Mouse (Mus musculus) midbrain, embryonic 11.5 days (tissue): Measurements from ENCODE around the gene Zfyve28. TPM values are rescaled to one million over a fixed set of nuclear protein-coding genes. Genes with fewer than 3 reads are reported as not detected.

Source experiments
- ATAC-seq: fragments of 200-750 bp; cut with Nextera tagmentation; 2 replicates; pipeline ENCODE4 v1.8.0; 2017; ENCODE audit warnings: moderate TSS enrichment, moderate library complexity; ENCODE audit not compliant: low FRiP score
- DNase-seq: peaks from one replicate; pipeline ENCODE4 v3.0.0; 2015; ENCODE audit warnings: low spot score; ENCODE audit errors: missing footprints
- H3K27ac ChIP-seq: fragments of 300-500 bp; sonication (generic); 2 replicates; pipeline ENCODE4 v1.5.1; 2014; ENCODE audit warnings: low read depth, low read length
- H3K27me3 ChIP-seq: fragments of 300-500 bp; sonication (generic); 2 replicates; pipeline ENCODE4 v1.6.1; 2014; ENCODE audit warnings: mild to moderate bottlenecking, low read length, moderate library complexity, mixed read lengths; ENCODE audit not compliant: control insufficient read depth, insufficient read depth
- H3K36me3 ChIP-seq: fragments of 300-500 bp; sonication (generic); 2 replicates; pipeline ENCODE4 v1.6.1; 2014; ENCODE audit warnings: mild to moderate bottlenecking, low read length, moderate library complexity, mixed read lengths; ENCODE audit not compliant: control insufficient read depth, insufficient read depth
- H3K4me1 ChIP-seq: fragments of 300-500 bp; sonication (generic); 2 replicates; pipeline ENCODE4 v1.6.1; 2014; ENCODE audit warnings: low read length; ENCODE audit not compliant: control insufficient read depth, insufficient read depth
- H3K4me2 ChIP-seq: fragments of 300-500 bp; sonication (generic); 2 replicates; pipeline ENCODE4 v1.6.1; 2014; ENCODE audit warnings: mild to moderate bottlenecking, moderate library complexity
- H3K4me3 ChIP-seq: fragments of 300-500 bp; sonication (generic); 2 replicates; pipeline ENCODE4 v1.5.1; 2014; ENCODE audit warnings: low read depth, low read length
- H3K9ac ChIP-seq: fragments of 300-500 bp; sonication (generic); 2 replicates; pipeline ENCODE4 v1.6.1; 2014; ENCODE audit warnings: low read length
- H3K9me3 ChIP-seq: fragments of 300-500 bp; sonication (generic); 2 replicates; pipeline ENCODE4 v1.6.1; 2016; ENCODE audit warnings: low read length; ENCODE audit not compliant: control insufficient read depth
- WGBS: fragments of 180-500 bp; shearing (Covaris S2); extraction: QIAGEN DNeasy Blood & Tissue Kit; methylation state at CpG from one replicate; pipeline ENCODE4 v1.1.7; 2014; 5-methylcytosine and 5-hydroxymethylcytosine counted together
- polyA plus RNA-seq: library from polyadenylated mRNA; unstranded; fragments of >200 nt; fragmentation: Nextera tagmentation; extraction: Ambion mirVana; gene quantifications from 2 replicates; pipeline ENCODE4 v1.2.1, GENCODE M21; 2014

Zfyve28 gene
- polyA plus RNA-seq, 1 experiment from 2014 or later = 1.0 TPM

DNA sequence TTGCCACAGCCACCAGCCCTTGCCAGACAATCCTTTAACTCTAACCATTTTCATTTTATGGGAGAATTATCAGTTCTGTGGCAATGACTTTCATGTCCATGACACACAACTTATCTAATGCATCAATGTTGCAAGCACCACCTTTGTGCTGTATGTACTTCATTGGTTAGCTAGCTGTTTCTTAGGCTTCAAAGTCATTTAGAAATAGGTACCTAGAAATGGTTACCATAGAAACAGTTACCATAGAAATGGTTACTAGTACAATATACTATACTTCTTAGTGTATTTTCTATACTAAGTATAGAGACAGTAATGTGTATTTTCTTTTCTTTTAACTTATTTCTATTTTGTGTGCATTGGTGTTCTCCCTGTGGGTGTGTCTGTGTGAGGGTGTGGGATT, 37.0 kb upstream of the Zfyve28 start:
- H3K36me3 ChIP-seq = no peaks in the 10 kb centered on the region
- H3K27ac ChIP-seq = no peak overlapping the region
- ATAC-seq (no peak), DNase-seq (no peak)
- peaks cover 7% of the 10 kb centered on the region for H3K4me1 ChIP-seq
- no peak overlapping the region for H3K9ac ChIP-seq
- no peak overlapping the region for H3K4me3 ChIP-seq
- no peak overlapping the region for H3K4me2 ChIP-seq
- no peaks in the 10 kb centered on the region for H3K27me3 ChIP-seq
- no peaks in the 10 kb centered on the region for H3K9me3 ChIP-seq

DNA sequence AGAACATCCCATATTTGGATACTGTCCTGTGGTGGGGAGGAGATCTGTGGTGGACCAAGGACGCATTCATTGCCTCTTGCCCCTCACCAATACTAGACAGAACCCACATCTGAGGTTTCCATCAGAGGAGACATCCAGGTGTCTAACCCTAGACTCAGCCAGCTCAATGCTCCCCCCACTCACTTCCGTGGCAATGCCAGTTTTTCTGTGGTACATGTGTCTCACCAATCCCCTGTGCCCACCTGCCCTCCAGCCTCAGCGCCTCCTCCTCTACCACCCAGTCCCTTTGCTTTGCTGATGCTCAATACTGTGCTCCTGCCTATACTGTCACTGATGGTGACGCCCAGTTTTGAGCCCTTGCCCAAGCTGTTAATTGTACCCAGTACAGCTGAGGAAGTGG, 33.0 kb upstream of the Zfyve28 start:
- no peak overlapping the region for H3K9ac ChIP-seq
- 91% methylated on average over 4 of the region's 4 CpGs for WGBS
- peaks cover 1% of the 10 kb centered on the region; the same call in 1 of the 2 replicates for H3K4me1 ChIP-seq
- no peaks in the 10 kb centered on the region for H3K36me3 ChIP-seq
- DNase-seq (no peak), ATAC-seq (no peak)
- no peak overlapping the region for H3K27ac ChIP-seq
- H3K4me3 ChIP-seq = no peak overlapping the region
- H3K27me3 ChIP-seq = no peaks in the 10 kb centered on the region
- no peaks in the 10 kb centered on the region for H3K9me3 ChIP-seq
- H3K4me2 ChIP-seq = no peak overlapping the region

DNA sequence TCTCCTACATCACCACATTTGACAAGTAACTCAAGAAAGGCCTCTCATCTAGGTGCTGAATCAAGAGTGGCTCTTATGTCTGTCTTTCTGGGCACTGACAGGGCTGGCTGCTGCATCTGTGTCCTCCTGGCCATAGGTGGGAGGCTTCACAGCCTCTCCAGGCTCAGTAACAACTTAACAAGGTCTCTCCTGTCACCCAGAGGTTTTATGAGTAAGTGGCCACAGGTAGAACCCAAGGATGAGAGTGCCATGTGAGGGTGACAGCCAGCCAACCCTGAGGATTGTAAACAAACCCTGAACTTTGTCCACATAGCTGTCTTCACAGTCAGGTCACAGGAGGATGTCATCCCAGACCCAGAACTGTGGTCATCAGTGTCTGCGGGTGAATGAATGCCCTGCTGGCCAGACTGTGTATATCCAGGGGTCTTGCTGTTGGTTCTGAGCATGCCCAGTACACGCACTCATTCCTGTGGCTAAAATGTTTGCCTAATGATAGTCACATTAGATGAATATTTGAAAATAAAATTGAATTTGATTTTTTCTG, 31.3 kb upstream of the Zfyve28 start:
- ATAC-seq (no peak), DNase-seq (no peak)
- Histone ChIP-seq H3K9ac (no peak overlapping the region), H3K27me3 (no peaks in the 10 kb centered on the region), H3K36me3 (no peaks in the 10 kb centered on the region), H3K4me2 (no peak overlapping the region), H3K9me3 (no peaks in the 10 kb centered on the region), H3K4me3 (no peak overlapping the region), H3K4me1 (no peaks in the 10 kb centered on the region), H3K27ac (no peak overlapping the region)
- 73% methylated on average over 2 of the region's 2 CpGs for WGBS

DNA sequence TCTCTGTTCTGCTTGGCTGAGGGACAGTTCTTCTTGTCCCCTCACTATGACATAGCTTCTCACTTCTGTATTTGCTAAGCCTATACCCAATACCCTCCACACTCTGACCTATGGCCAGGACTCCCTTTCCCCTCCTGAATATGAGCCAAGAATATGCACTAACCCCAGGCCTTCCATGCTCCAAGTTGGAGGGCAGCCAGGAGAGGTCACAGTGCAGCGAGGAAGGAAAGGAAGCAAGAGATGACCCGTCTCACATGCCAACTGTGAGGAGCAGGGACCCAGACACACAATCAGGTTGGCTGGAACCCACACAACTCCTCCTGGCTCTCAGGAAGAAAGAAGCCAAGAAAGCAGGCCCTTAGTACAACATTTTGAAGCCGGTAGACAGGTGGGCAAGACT, 20.8 kb upstream of the Zfyve28 start:
- no peak overlapping the region for H3K4me2 ChIP-seq
- no peaks in the 10 kb centered on the region for H3K4me1 ChIP-seq
- ATAC-seq (no peak), DNase-seq (no peak)
- no peaks in the 10 kb centered on the region for H3K36me3 ChIP-seq
- no peak overlapping the region for H3K4me3 ChIP-seq
- H3K9me3 ChIP-seq = no peaks in the 10 kb centered on the region
- H3K27ac ChIP-seq = no peak overlapping the region
- WGBS = 80% methylated on average over 3 of the region's 3 CpGs
- no peak overlapping the region for H3K9ac ChIP-seq
- H3K27me3 ChIP-seq = no peaks in the 10 kb centered on the region

DNA sequence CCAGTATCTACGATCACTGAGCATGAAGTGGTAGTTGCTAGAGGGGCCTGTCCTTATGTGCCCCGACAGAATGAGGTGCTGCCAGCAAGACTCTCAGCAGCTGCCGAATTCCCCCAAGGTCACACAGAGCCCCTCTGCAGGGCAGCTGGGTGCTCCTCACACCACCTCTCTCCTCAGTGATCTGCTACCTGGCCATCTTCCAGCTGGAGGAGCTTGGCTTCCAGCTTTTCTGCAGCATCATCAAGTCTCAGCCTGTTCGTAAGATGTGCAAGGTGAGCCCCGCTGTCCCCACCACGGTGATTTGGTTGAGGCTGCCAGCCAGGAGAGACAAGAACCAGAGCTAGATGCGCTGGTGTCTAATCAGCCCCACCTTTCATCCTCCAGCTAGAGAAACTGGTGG, 14.1 kb upstream of the Zfyve28 start:
- H3K27ac ChIP-seq = no peak overlapping the region
- no peak overlapping the region for H3K9ac ChIP-seq
- H3K4me1 ChIP-seq = no peaks in the 10 kb centered on the region
- H3K4me2 ChIP-seq = no peak overlapping the region
- 83% methylated on average over 7 of the region's 7 CpGs for WGBS
- H3K9me3 ChIP-seq = no peaks in the 10 kb centered on the region
- no peak overlapping the region for H3K4me3 ChIP-seq
- no peaks in the 10 kb centered on the region for H3K36me3 ChIP-seq
- ATAC-seq = no peak
- DNase-seq = no peak
- no peaks in the 10 kb centered on the region for H3K27me3 ChIP-seq

DNA sequence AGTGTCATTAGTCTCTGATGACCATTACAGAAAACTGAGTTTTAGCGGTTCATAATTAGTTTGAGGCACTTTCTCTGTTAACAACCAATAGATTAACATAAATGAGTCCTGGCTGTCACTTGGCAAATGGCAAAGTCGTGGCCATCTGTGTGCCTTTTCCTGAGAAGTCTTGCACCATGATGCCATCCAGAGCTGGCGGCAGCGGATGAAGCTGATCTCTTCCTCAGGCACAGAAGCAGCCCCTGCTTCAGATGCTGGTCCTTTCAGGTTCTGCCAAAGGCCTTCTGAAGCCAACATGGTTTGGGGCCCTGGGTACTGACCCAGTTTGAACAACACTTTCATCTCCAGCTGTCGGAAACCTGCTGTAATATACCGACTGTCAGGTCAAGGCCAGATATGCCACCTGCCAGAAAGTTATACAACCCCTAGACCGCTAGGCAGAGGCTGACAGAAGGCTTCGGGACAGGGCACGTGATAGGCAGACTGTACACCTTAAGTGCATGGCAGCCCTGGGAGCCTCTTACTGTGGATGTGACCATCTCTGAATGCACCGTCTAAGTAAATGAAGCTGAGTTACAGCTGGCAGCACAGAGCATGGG, 10.8 kb upstream of the Zfyve28 start:
- Histone ChIP-seq H3K9ac (no peak overlapping the region), H3K4me1 (no peaks in the 10 kb centered on the region)
- no peak for DNase-seq

DNA sequence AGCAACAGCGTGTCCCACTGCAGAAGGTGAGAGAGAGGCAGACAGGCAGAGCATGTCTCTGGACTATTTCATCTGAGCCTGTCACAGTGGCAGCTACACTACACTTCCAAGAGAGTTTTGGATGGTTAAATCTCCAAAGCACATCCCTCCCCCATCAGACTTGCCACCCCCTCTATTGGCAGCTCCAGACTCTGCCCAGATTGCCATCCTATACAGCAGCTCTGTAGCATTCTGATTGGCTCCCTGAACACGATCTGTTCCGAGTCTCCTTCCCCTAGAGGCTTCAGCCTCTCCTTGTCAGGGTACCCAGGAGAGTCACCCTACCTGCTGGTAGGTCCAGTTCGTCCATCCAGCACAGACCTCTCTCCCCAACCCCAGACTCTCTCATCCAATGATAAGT, 9.8 kb upstream of the Zfyve28 start:
- Histone ChIP-seq H3K9me3 (no peaks in the 10 kb centered on the region), H3K4me2 (no peak overlapping the region), H3K9ac (no peak overlapping the region), H3K27ac (no peak overlapping the region), H3K27me3 (no peaks in the 10 kb centered on the region), H3K4me1 (no peaks in the 10 kb centered on the region), H3K36me3 (no peaks in the 10 kb centered on the region), H3K4me3 (no peak overlapping the region)
- 63% methylated on average over 4 of the region's 4 CpGs for WGBS
- ATAC-seq (no peak), DNase-seq (no peak)

More for the DNA sequence above, 10.8 kb upstream of the Zfyve28 start:
- Histone ChIP-seq H3K4me3 (no peak overlapping the region), H3K4me2 (no peak overlapping the region), H3K27ac (no peak overlapping the region), H3K27me3 (no peaks in the 10 kb centered on the region), H3K36me3 (no peaks in the 10 kb centered on the region), H3K9me3 (no peaks in the 10 kb centered on the region)
- ATAC-seq = no peak
- WGBS = 91% methylated on average over 10 of the region's 10 CpGs

DNA sequence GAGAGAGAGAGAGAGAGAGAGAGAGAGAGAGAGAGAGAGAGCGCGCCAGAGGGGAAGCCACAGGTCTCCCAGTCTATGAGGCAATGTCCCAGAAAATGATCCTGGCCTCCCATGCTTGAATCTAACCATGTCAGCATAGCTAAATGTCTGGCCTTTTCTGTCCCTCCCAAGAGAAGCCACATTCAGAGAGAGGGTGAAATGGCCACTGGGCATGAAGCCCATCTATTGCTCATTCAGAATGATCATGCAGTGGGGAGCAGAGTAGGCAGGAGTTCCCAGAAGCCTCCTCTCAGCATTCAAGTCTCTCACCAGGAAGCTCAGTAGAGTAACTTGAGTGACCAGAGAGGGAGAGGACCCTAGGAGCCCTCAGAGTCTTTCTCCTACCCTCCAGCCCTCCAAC, 6.9 kb upstream of the Zfyve28 start:
- no peak overlapping the region for H3K9ac ChIP-seq
- H3K27ac ChIP-seq = no peak overlapping the region
- no peaks in the 10 kb centered on the region for H3K36me3 ChIP-seq
- H3K9me3 ChIP-seq = no peaks in the 10 kb centered on the region
- no peak overlapping the region for H3K4me3 ChIP-seq
- H3K4me1 ChIP-seq = no peaks in the 10 kb centered on the region
- whole genome bisulfite sequencing = 90% methylated on average over 2 of the region's 2 CpGs
- H3K4me2 ChIP-seq = no peak overlapping the region
- DNase-seq = no peak
- H3K27me3 ChIP-seq = no peaks in the 10 kb centered on the region
- ATAC-seq = no peak

DNA sequence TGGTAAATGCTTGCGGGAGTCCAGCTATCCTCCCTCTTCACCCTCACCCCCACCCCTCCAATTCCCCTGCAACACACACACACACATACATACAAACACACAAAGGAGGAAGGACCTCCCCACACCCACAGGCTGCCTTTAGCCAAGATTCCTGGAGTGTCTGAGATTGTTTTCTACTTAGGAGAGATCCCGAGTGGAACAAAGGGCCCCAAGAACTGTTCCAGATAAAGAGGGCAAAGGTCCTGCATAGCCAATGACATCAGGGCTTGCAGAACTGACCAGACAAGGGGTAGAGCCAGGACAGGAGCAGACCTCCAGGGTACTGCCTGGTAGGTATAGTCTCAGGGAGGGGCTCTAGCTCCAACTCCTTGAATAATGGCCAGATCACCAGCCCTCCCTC, 6.4 kb upstream of the Zfyve28 start:
- Histone ChIP-seq H3K4me1 (no peaks in the 10 kb centered on the region), H3K9ac (no peak overlapping the region), H3K9me3 (no peaks in the 10 kb centered on the region), H3K4me3 (no peak overlapping the region), H3K27me3 (no peaks in the 10 kb centered on the region; the same call in 1 of the 2 replicates), H3K4me2 (no peak overlapping the region), H3K36me3 (no peaks in the 10 kb centered on the region), H3K27ac (no peak overlapping the region)
- DNase-seq = no peak
- 35% methylated on average over 2 of the region's 2 CpGs for WGBS
- ATAC-seq = no peak
